Mouse (Mus musculus) testis, adult 10 weeks (tissue): ENCODE measurements around the gene Dynlt1b. TPM values are rescaled to one million over a fixed set of nuclear protein-coding genes. Genes with fewer than 3 reads are reported as not detected.

Experiments
- polyA plus RNA-seq: library from polyadenylated mRNA; stranded (reverse); fragments of 350-450 nt; fragmentation: Illumina TruSeq; extraction: RNeasy Lipid Tissue Mini Kit (QIAGEN cat#74804); gene quantifications from one replicate; pipeline ENCODE4 v1.2.3, GENCODE M21; 2014; ENCODE audit warnings: low read depth, low replicate concordance

Dynlt1b gene
- polyA plus RNA-seq: 580 TPM

DNA sequence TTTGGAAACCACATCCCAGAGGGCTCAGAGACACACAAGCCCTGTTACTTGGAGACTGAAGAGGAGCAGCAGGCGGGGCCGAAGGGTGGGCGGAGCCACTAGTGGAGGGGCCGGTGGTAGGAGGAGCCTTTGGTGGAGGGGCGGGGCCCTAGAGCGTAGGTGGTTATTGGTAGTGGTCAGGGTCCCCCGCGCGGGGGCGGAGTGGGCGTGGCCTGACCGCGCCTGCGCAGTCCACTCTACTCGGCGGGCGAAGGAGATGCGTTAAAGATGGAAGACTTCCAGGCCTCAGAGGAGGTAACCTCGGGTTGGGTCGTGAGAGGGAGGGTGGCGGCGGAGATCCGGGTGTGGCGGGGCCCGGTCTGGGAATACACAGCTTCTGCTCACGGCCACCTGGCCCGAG, at the start of gene Dynlt1b:
Gene Dynlt1b (plus strand): TSS at position 168 of the 400 bp plus-strand sequence.

Other genes with a start within 250 kb of the Dynlt1b start
- 6.5 TPM for gene Tmem181a, start 173.3 kb upstream of the Dynlt1b start, polyA plus RNA-seq
- gene Dynlt1a, start 112.6 kb upstream of the Dynlt1b start, polyA plus RNA-seq: 78.1 TPM
- 21.6 TPM for gene Dynlt1c, start 171.6 kb downstream of the Dynlt1b start, polyA plus RNA-seq
- 536 TPM for gene Dynlt1f, start 225.8 kb downstream of the Dynlt1b start, polyA plus RNA-seq
- 0.59 TPM for gene Sytl3, start 229.0 kb downstream of the Dynlt1b start, polyA plus RNA-seq